Mouse (Mus musculus): ENCODE data around the gene 1700029I15Rik.

- no peak for TF ChIP-seq POLR2A (IDR thresholded peaks at IDR 0.05; ENCODE audit: borderline replicate concordance, low read depth, low read length)
- no peak for TF ChIP-seq CTCF (IDR thresholded peaks at IDR 0.05; ENCODE audit: low read depth, low read length)
Measured at GRCm38 (mm10) chr2:92423702-92424461, 41.5 kb downstream of the 1700029I15Rik start.
